Mouse (Mus musculus) lung, postnatal 25 days (tissue): ENCODE data around the gene Myl12a.
A peak's percentile ranks its signal among the peaks of the same experiment; 100 is the strongest.
"Not testable (repeated sequence)": the region's sequence is repeated elsewhere in the genome, so short reads cannot be mapped to it uniquely, and the experiment has no call there.

ENCODE experiments used
- DNase-seq: peaks from one replicate; pipeline ENCODE4 v3.0.0; 2022; ENCODE audit warnings: low spot score

Myl12a gene

GRCm38 (mm10) chr17:70989430-70989829 is 13.2 kb downstream of the Myl12a start:
- no peak for DNase-seq

DNA sequence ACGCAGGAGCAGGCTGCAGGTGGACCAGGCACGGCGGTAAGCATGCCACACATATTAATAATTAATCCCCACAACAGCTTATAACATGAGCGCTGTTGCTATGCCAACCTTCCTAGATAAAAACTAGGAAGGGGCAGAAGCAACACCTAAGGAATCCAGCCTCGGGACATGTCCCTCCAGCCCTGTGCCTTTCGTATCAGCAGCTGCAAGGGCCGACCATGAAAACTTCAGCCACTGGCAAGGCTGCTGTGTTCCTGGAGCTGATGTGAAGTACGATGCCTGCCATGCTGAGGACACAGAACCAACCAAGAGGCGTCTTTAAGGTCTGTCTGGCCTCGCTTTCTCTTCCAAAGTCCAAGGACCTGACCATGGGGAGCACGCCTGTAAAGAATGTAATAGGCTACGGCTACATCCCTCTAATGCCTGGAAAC is 14.3 kb downstream of the Myl12a start:
- DNase-seq: no peak

DNA sequence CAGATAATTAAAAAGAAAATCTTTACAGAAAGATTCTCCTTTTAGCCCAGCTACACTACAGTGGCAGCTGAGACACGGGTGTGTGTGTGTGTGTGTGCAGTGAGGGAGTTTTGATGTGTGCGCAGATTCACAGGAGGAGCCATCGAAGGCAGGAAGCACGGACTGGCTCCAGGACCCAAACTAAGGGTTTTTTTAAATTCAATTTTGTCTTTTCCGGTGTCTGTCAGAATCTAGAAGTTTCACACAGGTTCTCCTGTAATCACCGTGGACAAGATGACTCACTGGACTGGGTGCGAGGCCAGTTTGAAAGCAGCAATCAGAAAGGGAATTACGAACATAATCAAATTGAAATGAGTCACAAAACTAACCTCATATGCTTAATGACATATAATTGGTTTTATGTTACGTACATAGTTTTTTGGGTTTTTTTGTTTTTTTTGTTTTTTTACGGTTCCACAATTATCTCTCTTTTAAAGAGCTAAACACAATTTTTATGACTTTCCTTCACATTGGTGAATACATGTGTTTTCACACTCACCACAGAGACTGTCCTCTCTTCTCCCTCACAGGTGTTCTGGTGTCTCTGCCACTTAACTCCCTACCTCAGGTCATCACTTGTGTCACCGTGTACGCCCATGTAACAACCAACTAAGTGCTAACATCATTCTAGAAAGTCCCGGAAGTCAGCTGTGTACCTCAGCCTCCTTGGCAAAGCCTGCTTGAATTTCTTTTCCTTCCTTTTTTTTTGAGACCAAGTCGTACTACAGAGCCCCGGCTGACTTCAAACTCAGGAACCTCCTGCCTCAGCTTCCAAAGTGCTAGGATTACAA is 15.6 kb downstream of the Myl12a start:
- DNase-seq: no peak

DNA sequence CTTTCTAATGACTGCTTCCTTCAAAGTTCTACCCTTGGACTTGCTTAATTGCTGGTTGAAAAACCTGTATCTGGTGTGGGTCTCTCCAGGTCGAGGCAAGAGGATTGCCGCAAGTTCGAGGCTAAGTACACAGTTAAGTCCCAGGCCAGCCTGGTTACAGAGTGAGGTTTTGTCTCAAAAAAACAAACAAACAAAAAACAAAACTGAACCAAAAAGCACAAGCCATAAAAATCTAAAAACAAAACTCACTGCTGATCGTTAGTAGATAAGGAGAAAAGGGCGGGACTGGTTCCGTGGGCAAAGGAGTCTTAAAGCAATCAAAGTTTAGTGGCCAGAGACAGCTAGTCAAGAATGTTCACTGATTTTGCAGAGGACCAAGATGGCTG is 16.3 kb downstream of the Myl12a start:
- DNase-seq: no peak

- DNase-seq: no peak
These were observed 16.9 kb downstream of the Myl12a start for GRCm38 (mm10) chr17:70985501-70986354.

DNA sequence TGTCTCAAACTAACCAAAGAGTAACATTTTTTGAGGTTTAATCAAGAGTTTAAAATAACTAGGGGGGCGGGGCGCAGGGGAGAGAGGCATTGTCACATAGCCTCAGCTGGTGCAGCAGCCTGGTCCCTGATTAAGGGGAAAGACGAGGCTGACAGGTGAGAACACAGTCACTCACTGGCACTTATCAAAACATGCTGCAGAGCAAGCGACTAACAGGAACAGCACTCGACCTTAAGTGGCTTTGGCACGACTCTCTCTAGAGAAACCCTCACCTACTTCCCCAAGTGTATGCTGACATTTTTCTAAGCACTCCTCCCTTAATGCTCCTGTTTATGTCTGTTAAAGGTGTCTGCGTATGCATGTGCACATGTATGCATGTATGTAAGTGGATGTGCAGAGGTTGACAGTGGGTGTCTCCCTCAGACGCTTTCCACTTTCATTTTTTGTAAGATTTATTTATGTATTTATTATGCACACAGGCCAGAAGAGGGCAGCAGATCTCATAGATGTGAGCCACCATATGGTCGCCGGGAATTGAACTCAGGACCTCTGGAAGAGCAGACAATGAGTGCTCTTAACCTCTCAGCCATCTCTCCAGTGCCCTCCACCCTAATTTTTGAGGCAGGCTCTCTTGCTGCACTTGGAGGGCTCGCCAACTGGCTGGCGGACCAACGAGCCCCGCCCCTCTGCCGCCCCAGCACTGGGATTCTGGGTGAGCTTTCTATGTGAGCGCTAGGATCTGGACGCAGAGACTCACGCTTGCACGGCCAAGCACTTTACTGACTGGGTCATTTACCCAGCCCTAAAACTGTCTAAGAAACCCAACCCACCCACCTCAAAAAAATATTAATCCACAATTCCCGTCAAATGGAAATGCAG is 23.1 kb downstream of the Myl12a start:
- DNase-seq: peak; percentile 69

DNA sequence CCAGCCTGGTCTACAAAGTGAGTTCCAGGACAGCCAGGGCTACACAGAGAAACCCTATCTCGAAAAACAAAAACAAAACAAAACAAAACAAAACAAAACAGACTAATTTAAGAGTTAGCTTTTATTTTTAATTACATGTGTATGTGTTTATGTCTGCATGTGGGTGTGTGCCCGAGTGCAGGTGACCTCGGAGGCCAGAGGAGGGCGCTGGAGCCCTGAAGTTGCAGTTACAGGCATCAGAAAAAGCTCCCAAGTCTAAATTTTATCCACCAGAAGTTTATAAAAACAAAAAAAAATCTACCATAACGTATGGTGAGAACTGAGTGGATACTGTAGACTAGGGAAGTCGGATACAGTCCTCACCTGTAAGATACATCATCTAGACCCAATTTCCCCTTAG is 24.9 kb downstream of the Myl12a start:
- DNase-seq: no peak

GRCm38 (mm10) chr17:70974065-70974464 is 28.6 kb downstream of the Myl12a start:
- DNase-seq: not testable (repeated sequence)

DNA sequence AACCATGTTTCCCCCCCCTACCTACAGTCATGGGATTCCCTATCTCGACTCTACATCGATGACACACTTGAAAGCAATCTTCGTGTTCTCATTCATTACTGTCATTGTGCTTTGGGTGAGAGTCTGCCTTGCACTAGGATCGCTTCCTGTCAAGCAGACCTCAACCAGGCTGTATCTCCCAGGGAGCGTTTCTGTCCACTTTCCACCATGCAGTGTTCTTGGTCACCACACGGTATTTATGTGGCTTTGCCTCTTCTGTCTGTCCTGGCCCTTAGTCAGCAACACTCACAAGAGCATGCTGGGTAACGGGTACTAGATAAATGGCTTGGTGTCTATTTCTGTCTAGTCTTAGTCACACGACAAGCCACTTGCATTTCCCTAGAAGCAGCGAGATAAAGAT is 29.3 kb downstream of the Myl12a start:
- DNase-seq: no peak

GRCm38 (mm10) chr17:70971206-70971605 is 31.5 kb downstream of the Myl12a start:
- DNase-seq: no peak

- DNase-seq: peak; percentile 64
These were observed 34.0 kb downstream of the Myl12a start for GRCm38 (mm10) chr17:70968606-70969191.

- DNase-seq: no peak
These were observed 35.0 kb downstream of the Myl12a start for GRCm38 (mm10) chr17:70967646-70968045.

GRCm38 (mm10) chr17:70967191-70967590 is 35.5 kb downstream of the Myl12a start:
- DNase-seq: no peak

DNA sequence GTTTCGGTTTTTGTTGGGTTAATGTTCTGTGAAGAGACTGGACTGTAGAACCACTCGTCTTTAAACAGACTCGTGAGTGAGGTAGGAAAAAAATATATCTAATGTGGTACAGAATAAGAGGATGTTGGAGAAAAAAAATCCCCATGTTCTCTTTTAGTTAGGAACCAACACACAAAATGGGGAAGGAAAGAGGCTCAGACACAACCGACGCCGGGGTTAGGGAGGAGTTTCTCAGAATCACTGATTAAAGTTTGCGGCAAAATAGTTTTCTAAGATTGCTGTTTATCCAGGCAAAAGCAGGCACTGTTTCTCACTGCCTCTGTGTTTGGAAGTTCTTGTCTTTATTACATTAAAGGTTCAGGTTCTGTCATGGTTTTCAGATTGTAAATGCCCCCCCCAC is 36.6 kb downstream of the Myl12a start:
- no peak for DNase-seq

- no peak for DNase-seq
These were observed 37.4 kb downstream of the Myl12a start for GRCm38 (mm10) chr17:70965281-70965680.

GRCm38 (mm10) chr17:70963546-70963945 is 39.1 kb downstream of the Myl12a start:
- peak; percentile 92 for DNase-seq

GRCm38 (mm10) chr17:70951266-70951665 is 51.4 kb downstream of the Myl12a start:
- DNase-seq: no peak

DNA sequence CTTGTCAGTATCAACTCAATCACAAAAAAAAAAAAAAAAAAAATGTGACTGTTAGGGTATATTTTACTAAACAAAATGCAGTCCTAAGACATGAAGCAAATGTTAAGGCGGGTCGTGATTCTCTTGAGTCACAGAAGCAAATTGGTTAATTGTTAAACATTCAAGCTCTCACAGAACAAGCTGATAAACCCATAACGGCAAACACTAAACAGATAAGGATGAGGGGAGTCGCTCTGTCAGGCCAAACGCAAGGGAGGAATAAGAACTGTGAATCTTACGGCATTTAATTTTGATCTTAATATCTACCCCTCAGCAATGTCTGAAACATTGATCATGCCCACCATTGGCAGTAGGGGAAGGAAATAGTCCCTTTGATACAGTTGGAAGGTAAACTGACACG is 53.5 kb downstream of the Myl12a start:
- DNase-seq: no peak

GRCm38 (mm10) chr17:70948721-70949120 is 54.0 kb downstream of the Myl12a start:
- DNase-seq: no peak

DNA sequence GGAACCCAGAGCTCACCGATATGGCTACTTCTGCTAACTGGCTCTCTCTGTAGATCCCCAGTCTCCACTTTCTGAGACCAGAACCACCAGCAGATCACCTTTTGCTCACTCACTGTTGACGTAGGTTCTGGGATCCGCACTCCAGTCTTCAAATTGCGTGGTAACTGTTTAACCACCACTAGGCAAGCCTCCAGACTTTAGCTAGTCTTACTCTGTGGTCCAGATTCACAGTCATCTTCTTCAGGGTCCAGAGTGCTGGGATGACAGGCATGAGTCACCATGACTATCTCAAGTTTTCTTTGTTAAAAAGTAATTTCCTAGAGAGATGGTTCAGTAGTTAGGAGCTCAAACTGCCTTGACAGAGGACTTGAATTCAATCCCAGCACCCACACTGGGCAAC is 58.9 kb downstream of the Myl12a start:
- DNase-seq: no peak
